Mouse (Mus musculus): ENCODE measurements around the gene Tead3. TPM values are rescaled to one million over a fixed set of nuclear protein-coding genes. Genes with fewer than 3 reads are reported as not detected.

Gene Tead3
- total and polyA plus RNA-seq, 3 experiments: 0.42 TPM; not detected in 2

DNA sequence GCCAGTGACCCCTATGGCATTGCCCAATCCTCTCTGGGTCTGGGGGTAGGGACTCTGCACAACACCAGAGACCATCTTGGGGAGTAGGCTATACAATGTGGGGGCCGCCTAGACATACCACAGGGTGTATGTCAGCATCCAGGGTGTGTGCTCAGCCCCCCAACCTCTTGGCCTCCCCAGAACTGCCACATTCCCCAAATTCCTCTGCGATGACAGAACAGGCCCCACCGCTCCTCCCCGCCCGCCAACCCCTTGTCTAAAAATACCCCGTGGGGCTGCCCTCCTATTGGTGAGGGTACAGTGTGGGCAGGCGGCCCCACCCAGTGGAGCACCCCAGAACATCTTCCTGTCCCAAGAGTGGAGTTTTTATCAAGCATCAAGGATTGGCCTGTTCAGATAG is 10.0 kb downstream of the Tead3 start:
- in situ Hi-C loops (cut with MboI; ENCODE audit: low pct_ligation_motif_present, low pct_unique_long_range_greater_than_20kb, low sequenced_read_pairs) (no loop called here), dilution Hi-C loops (cut with MboI; ENCODE audit: extremely low pct_ligation_motif_present, extremely low pct_unique_long_range_greater_than_20kb, low sequenced_read_pairs) (no loop called here)
- no peak overlapping the region for H3K9ac ChIP-seq (ENCODE audit: insufficient read depth, low read depth)
- no peaks in the 10 kb centered on the region for H3K36me3 ChIP-seq (replicated peaks in 1 of 2; ENCODE audit: control insufficient read depth in 1 of 2, insufficient read depth in 1 of 2, low read length in 1 of 2)
- no peak overlapping the region for H3K4me3 ChIP-seq (replicated peaks in 1 of 3; ENCODE audit: low read depth in 2 of 3, low read length in 2 of 3, poor library complexity in 1 of 3)
- no peaks in the 10 kb centered on the region for H3K79me2 ChIP-seq (replicated peaks; ENCODE audit: control insufficient read depth, extremely low read depth, insufficient read depth, poor library complexity, severe bottlenecking)
- peaks cover 68% of the 10 kb centered on the region for H3K27me3 ChIP-seq (replicated peaks)
- peaks cover 11% of the 10 kb centered on the region for H3K9me3 ChIP-seq (replicated peaks; ENCODE audit: low read length)
- H3K27ac ChIP-seq (ENCODE audit: insufficient read depth, low read depth): no peak overlapping the region
- H3K4me1 ChIP-seq (ENCODE audit: control insufficient read depth in 1 of 2, insufficient read depth in 2 of 2): peaks cover 4 to 27% of the 10 kb centered on the region in 2 experiments; a peak in 3 of 4 replicates
- TF ChIP-seq TCF12 (IDR thresholded peaks at IDR 0.05; ENCODE audit: low read depth, low read length) (no peak), ZKSCAN1 (IDR thresholded peaks at IDR 0.05; ENCODE audit: borderline replicate concordance, low read depth, low read length) (no peak), RAD21 (IDR thresholded peaks at IDR 0.05; ENCODE audit: low read depth, low read length) (no peak), ZMIZ1 (IDR thresholded peaks at IDR 0.05; ENCODE audit: low read depth, low read length) (no peak), EP300 (IDR thresholded peaks at IDR 0.05; ENCODE audit: low read length) (no peak), MEF2A (IDR thresholded peaks at IDR 0.05; ENCODE audit: borderline replicate concordance, low read depth, low read length) (no peak), UBTF (IDR thresholded peaks at IDR 0.05; ENCODE audit: low read depth, low read length) (no peak), JUND (conservative IDR thresholded peaks at IDR 0.05; ENCODE audit: low read depth, low read length) (no peak), RCOR1 (conservative IDR thresholded peaks at IDR 0.05; ENCODE audit: low read depth, low read length) (no peak), ELF1 (IDR thresholded peaks at IDR 0.05; ENCODE audit: low read depth, low read length) (no peak), BHLHE40 (IDR thresholded peaks at IDR 0.05; ENCODE audit: low read depth, low read length) (no peak), SMC3 (IDR thresholded peaks at IDR 0.05; ENCODE audit: low read depth, low read length) (no peak), PAX5 (IDR thresholded peaks at IDR 0.05; ENCODE audit: low read length) (no peak)
- DNase-seq (ENCODE audit: extremely low read depth): no peak
- no peak overlapping the region for H3K4me2 ChIP-seq (ENCODE audit: insufficient read depth, low read depth, poor library complexity, severe bottlenecking)

DNA sequence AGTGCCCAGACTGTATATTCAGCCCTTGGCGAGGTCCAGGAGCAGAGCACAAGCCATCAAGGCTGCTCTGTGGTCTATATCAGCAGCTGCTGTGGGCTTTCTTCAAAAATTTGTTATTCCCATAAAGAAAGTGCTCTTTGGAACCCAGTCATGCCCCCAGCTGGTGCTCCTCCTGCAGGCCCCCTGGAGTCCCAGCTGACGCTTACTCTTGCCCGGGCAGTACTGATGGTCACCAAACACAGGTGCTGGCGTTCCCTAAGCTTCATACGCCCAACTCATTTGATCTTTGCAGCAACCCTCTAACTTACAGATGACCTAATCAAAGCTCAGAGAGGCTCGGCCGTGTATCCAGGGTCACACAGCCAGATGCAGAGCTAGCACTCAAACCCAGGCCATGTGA is 13.1 kb downstream of the Tead3 start:
- in situ Hi-C loops (cut with MboI; ENCODE audit: low pct_ligation_motif_present, low pct_unique_long_range_greater_than_20kb, low sequenced_read_pairs) (no loop called here), dilution Hi-C loops (cut with MboI; ENCODE audit: extremely low pct_ligation_motif_present, extremely low pct_unique_long_range_greater_than_20kb, low sequenced_read_pairs) (no loop called here)
- Histone ChIP-seq H3K9me3 (replicated peaks; ENCODE audit: low read length) (peaks cover 11% of the 10 kb centered on the region), H3K27ac (ENCODE audit: insufficient read depth, low read depth) (no peak overlapping the region), H3K4me3 (replicated peaks in 1 of 3; ENCODE audit: low read depth in 2 of 3, low read length in 2 of 3, poor library complexity in 1 of 3) (no peak overlapping the region), H3K79me2 (replicated peaks; ENCODE audit: control insufficient read depth, extremely low read depth, insufficient read depth, poor library complexity, severe bottlenecking) (no peaks in the 10 kb centered on the region), H3K36me3 (replicated peaks in 1 of 2; ENCODE audit: control insufficient read depth in 1 of 2, insufficient read depth in 1 of 2, low read length in 1 of 2) (no peaks in the 10 kb centered on the region), H3K4me1 (ENCODE audit: control insufficient read depth in 1 of 2, insufficient read depth in 2 of 2) (peaks cover 9 to 14% of the 10 kb centered on the region in 2 experiments), H3K4me2 (ENCODE audit: insufficient read depth, low read depth, poor library complexity, severe bottlenecking) (no peak overlapping the region), H3K9ac (ENCODE audit: insufficient read depth, low read depth) (no peak overlapping the region), H3K27me3 (replicated peaks) (peaks cover 60% of the 10 kb centered on the region)
- no peak for TF ChIP-seq MEF2A (IDR thresholded peaks at IDR 0.05; ENCODE audit: borderline replicate concordance, low read depth, low read length)
- no peak for DNase-seq (ENCODE audit: extremely low read depth)

DNA sequence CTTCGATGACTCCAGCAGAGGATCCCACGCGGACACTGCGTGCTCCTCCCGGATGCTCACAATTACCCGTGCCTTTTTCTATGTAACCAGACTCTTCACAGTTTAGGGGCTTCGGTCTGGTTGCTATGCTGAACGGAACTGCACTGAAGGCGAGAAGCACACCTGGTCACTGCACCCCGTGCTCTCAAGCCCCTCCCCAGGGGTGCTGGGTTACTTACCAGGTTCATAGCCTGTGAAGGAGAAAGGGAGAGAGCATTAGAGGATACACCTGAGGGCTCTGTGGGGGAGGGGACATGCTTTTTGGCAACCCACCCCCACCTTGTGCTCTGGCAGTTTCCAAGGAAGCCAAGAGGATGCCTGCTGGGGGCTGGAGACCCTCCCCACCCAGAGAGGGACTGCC is 15.3 kb downstream of the Tead3 start:
- no peak for DNase-seq (ENCODE audit: extremely low read depth)
- Histone ChIP-seq H3K79me2 (replicated peaks; ENCODE audit: control insufficient read depth, extremely low read depth, insufficient read depth, poor library complexity, severe bottlenecking) (no peaks in the 10 kb centered on the region), H3K27ac (ENCODE audit: insufficient read depth, low read depth) (no peak overlapping the region), H3K9me3 (replicated peaks; ENCODE audit: low read length) (peaks cover 8% of the 10 kb centered on the region), H3K9ac (ENCODE audit: insufficient read depth, low read depth) (no peak overlapping the region), H3K27me3 (replicated peaks) (peaks cover 46% of the 10 kb centered on the region), H3K36me3 (replicated peaks in 1 of 2; ENCODE audit: control insufficient read depth in 1 of 2, insufficient read depth in 1 of 2, low read length in 1 of 2) (peaks cover 12 to 13% of the 10 kb centered on the region in 2 experiments), H3K4me1 (ENCODE audit: control insufficient read depth in 1 of 2, insufficient read depth in 2 of 2) (peaks cover 8 to 31% of the 10 kb centered on the region in 2 experiments), H3K4me3 (replicated peaks in 1 of 3; ENCODE audit: low read depth in 2 of 3, low read length in 2 of 3, poor library complexity in 1 of 3) (no peak overlapping the region), H3K4me2 (ENCODE audit: insufficient read depth, low read depth, poor library complexity, severe bottlenecking) (no peak overlapping the region)
- dilution Hi-C loops (cut with MboI; ENCODE audit: extremely low pct_ligation_motif_present, extremely low pct_unique_long_range_greater_than_20kb, low sequenced_read_pairs) (no loop called here), in situ Hi-C loops (cut with MboI; ENCODE audit: low pct_ligation_motif_present, low pct_unique_long_range_greater_than_20kb, low sequenced_read_pairs) (no loop called here)
- TF ChIP-seq ETS1 (conservative IDR thresholded peaks at IDR 0.05; ENCODE audit: low read depth, low read length) (no peak), TCF12 (IDR thresholded peaks at IDR 0.05; ENCODE audit: low read depth, low read length) (no peak), CHD1 (IDR thresholded peaks at IDR 0.05; ENCODE audit: low read depth, low read length) (no peak), MXI1 (IDR thresholded peaks at IDR 0.05; ENCODE audit: low read depth, low read length) (no peak), MEF2A (IDR thresholded peaks at IDR 0.05; ENCODE audit: borderline replicate concordance, low read depth, low read length) (no peak), ELF1 (IDR thresholded peaks at IDR 0.05; ENCODE audit: low read depth, low read length) (no peak)
